Mouse (Mus musculus) MEL (cell line): ENCODE results near the gene Glra3.

Experiments used
- CHD2 ChIP-seq: IDR thresholded peaks from 2 replicates; pipeline ENCODE4 v1.6.1; 2011; ENCODE audit warnings: low read length, improper control_type of control experiment
- CTCF ChIP-seq, 3 experiments: IDR thresholded peaks in 2 of 3; conservative IDR thresholded peaks in 1 of 3; 2 replicates each; pipeline ENCODE4 v1.5.1; 2011 to 2012; ENCODE audit warnings: low read length in 3 of 3, low read depth in 2 of 3, mild to moderate bottlenecking in 2 of 3, improper control_type of control experiment in 1 of 3, inconsistent platforms in 1 of 3, mixed read lengths in 1 of 3, moderate library complexity in 1 of 3; ENCODE audit not compliant: control insufficient read depth in 1 of 3, insufficient read depth in 1 of 3, poor library complexity in 1 of 3, severe bottlenecking in 1 of 3
- EP300 ChIP-seq, 2 experiments: IDR thresholded peaks; 2 replicates each; pipeline ENCODE4 v1.6.1; 2011; ENCODE audit warnings: improper control_type of control experiment in 2 of 2, low read length in 2 of 2, low read depth in 1 of 2, mild to moderate bottlenecking in 1 of 2
- JUND ChIP-seq: IDR thresholded peaks from 2 replicates; pipeline ENCODE4 v1.6.1; 2011; ENCODE audit warnings: low read depth, mild to moderate bottlenecking, improper control_type of control experiment, low read length
- MAFK ChIP-seq: IDR thresholded peaks from 2 replicates; pipeline ENCODE4 v1.6.1; 2011; ENCODE audit warnings: low read depth, mild to moderate bottlenecking, low read length, improper control_type of control experiment, borderline replicate concordance
- MAX ChIP-seq: IDR thresholded peaks from 2 replicates; pipeline ENCODE4 v1.6.1; 2011; ENCODE audit warnings: low read length, improper control_type of control experiment
- NRF1 ChIP-seq: IDR thresholded peaks from 2 replicates; pipeline ENCODE4 v1.6.1; 2014; ENCODE audit warnings: low read depth, mild to moderate bottlenecking, inconsistent platforms, low read length, improper control_type of control experiment, moderate library complexity; ENCODE audit not compliant: poor library complexity, insufficient read depth, severe bottlenecking
- POLR2A ChIP-seq, 2 experiments: IDR thresholded peaks; 2 replicates each; pipeline ENCODE4 v1.6.1; 2011 to 2012; ENCODE audit warnings: low read length in 2 of 2, mild to moderate bottlenecking in 2 of 2, control low read depth in 1 of 2, improper control_type of control experiment in 1 of 2, low read depth in 1 of 2, moderate library complexity in 1 of 2; ENCODE audit not compliant: control insufficient read depth in 1 of 2, insufficient read depth in 1 of 2, poor library complexity in 1 of 2
- POLR2AphosphoS2 ChIP-seq: IDR thresholded peaks from 2 replicates; pipeline ENCODE4 v1.6.1; 2011; ENCODE audit warnings: low read length, improper control_type of control experiment
- POLR2AphosphoS5 ChIP-seq: IDR thresholded peaks from 2 replicates; pipeline ENCODE4 v1.6.1; 2012; ENCODE audit warnings: low read depth, borderline replicate concordance, mild to moderate bottlenecking, inconsistent platforms, low read length, moderate library complexity, mixed read lengths
- RCOR1 ChIP-seq: IDR thresholded peaks from 2 replicates; pipeline ENCODE4 v1.6.1; 2012; ENCODE audit warnings: low read depth, mild to moderate bottlenecking, inconsistent platforms, low read length, improper control_type of control experiment
- SMC3 ChIP-seq: IDR thresholded peaks from 2 replicates; pipeline ENCODE4 v1.6.1; 2011; ENCODE audit warnings: low read depth, low read length, improper control_type of control experiment
- TBP ChIP-seq: IDR thresholded peaks from 2 replicates; pipeline ENCODE4 v1.8.0; 2011; ENCODE audit warnings: low read depth, low read length, improper control_type of control experiment
- ZNF384 ChIP-seq: IDR thresholded peaks from 2 replicates; pipeline ENCODE4 v1.6.1; 2012; ENCODE audit warnings: low read depth, mild to moderate bottlenecking, inconsistent platforms, low read length, improper control_type of control experiment

DNA sequence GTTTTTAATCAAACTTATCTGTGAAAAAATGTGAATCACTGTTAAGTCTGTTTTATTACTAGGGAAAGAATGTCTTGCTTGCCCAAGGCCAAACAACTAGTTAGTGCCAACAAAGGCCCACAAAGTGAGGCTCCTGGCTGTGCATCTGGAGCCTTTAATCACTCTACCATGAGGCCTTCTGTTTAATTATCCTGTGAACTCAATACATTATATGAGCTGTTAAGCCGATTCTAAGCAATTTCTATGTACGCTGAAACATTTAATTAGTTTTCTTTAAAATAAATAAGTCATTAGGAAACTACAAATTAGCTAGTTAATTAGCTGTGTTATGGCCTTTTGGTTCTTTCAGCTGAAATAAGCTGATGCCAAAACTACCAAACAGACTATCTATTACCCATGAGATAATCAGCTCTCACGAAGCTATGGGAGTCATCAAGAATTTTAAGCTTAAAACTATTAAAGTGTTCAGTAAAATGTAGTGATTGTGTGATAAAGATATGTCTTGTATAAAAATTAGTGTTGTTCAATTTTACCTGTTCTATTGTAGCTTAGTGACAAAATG is 24.6 kb downstream of the Glra3 start:
- TF ChIP-seq ZNF384 (no peak), MAX (no peak), POLR2AphosphoS5 (no peak), POLR2A (IDR thresholded peaks at IDR 0.05; ENCODE audit: control insufficient read depth in 1 of 2, insufficient read depth in 1 of 2, low read depth in 1 of 2, low read length in 2 of 2, poor library complexity in 1 of 2) (no peak), MAFK (no peak), RCOR1 (no peak), JUND (no peak), CTCF (IDR thresholded peaks at IDR 0.05 in 2 of 3, conservative IDR thresholded peaks at IDR 0.05 in 1 of 3; ENCODE audit: control insufficient read depth in 1 of 3, insufficient read depth in 1 of 3, low read depth in 2 of 3, low read length in 3 of 3, poor library complexity in 1 of 3, severe bottlenecking in 1 of 3) (no peak), EP300 (IDR thresholded peaks at IDR 0.05; ENCODE audit: low read depth in 1 of 2, low read length in 2 of 2) (no peak), POLR2AphosphoS2 (no peak), TBP (no peak), NRF1 (no peak), SMC3 (no peak), CHD2 (no peak)
